Mouse (Mus musculus) heart, adult 2 months (tissue): ENCODE measurements at regions not wholly inside any gene's neighbourhood (a gene's known extent, or its start where the extent isn't known, plus 50 kb on each side); places are given as distances from the start of the nearest gene placed in this dataset.

Experiments
- CTCF ChIP-seq: fragments of 200-600 bp; IDR thresholded peaks from 2 replicates; pipeline ENCODE4 v1.8.1; 2022; ENCODE audit warnings: antibody characterized with exemption, mild to moderate bottlenecking, moderate library complexity
- EP300 ChIP-seq: fragments of 200-500 bp; IDR thresholded peaks from 2 replicates; pipeline ENCODE4 v1.6.1; 2011; ENCODE audit warnings: low read depth, low read length, control low read depth; ENCODE audit not compliant: insufficient read depth
- POLR2A ChIP-seq: fragments of 200-500 bp; IDR thresholded peaks from 2 replicates; pipeline ENCODE4 v1.6.1; 2011; ENCODE audit warnings: mild to moderate bottlenecking, low read depth, low read length, control low read depth; ENCODE audit not compliant: insufficient read depth

DNA sequence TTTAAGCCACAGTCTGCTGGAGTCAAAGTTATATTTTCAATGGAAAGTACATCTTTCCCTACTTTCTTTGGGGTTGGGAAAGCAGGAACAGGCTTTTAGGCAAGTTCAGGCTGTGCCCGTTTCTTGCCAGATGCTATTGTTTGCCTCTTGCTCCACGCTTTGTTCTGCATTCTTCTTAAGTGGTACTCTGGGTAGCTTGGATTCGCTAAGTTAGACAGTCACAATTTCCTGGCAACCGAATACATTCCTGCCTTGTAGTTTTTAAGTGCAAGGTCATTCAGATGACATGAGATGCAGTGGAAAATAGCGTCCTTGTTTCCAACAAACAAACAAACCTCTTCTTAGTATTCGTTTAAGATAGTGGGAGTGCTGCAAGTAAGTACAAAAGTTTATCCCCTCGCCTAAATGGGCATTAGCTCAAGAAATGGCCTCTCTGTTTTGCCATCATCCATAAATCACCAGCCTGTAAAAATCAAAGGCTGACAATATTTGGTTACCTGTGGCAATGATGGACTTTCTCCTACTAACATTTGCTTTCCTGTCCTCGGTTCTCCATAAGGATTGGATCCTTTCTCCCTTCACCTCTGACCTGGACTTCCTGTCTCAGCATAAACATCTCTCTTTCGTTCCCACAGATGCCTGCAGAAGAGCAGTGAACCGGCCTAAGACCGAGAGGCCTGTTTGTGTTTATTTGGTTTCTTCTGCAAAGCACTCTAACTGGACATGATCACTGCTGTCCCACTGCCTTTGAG lies 485.3 kb downstream of the Slc4a3 start:
- TF ChIP-seq CTCF (no peak), POLR2A (no peak), EP300 (no peak)
